Mouse (Mus musculus) liver, adult 2 months (tissue): ENCODE measurements around the gene Cep295nl.

Source experiments
- CTCF ChIP-seq: fragments of 200-500 bp; IDR thresholded peaks from 2 replicates; pipeline ENCODE4 v1.5.1; 2011; ENCODE audit warnings: low read depth, low read length, control low read depth
- POLR2A ChIP-seq: fragments of 200-500 bp; IDR thresholded peaks from 2 replicates; pipeline ENCODE4 v1.6.1; 2011; ENCODE audit warnings: low read length, control low read depth; ENCODE audit not compliant: insufficient read depth; ENCODE audit errors: extremely low read depth

GRCm38 (mm10) chr11:118345693-118346092, 3.4 kb upstream of the Cep295nl start:
- TF ChIP-seq POLR2A (no peak), CTCF (no peak)
